Mouse (Mus musculus): ENCODE measurements around the gene Slc4a1ap.
A peak's percentile ranks its signal among the peaks of the same experiment; 100 is the strongest.
"Not testable (repeated sequence)": the region's sequence is repeated elsewhere in the genome, so short reads cannot be mapped to it uniquely, and the experiment has no call there.

Gene Slc4a1ap

DNA sequence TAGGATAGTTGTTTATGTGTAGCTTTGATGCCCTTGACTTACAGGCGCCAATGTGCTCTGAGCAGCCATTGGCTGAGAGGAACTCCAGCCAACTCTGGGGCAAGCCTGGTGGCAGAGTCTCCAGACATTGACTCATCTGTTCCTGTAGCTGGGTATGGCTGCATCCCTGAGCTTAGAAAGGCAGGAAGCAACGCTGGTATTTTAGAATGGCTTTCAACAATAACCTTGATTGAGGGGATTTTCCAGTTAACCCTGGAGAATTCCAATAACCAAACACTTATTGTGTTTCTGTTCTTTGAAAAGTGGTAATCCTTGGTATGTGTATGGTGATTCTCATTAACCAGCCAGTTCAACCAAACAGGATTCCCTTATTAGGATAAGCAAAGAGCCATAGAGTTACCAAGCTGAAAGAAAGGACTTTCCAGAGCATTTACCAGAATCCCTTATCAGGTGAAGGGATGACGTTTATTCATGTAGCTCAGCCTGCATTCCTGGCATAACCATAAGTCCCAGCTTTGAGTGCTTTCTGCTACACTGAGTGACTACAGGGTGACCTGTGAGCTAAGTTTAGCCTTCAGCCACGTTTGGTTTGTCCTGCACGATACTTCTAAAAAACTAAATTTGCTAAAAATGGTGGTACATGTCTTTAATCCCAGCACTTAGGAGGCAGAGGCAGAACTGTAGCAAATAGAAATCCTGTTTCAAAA, 41.3 kb downstream of the Slc4a1ap start:
- no peak for DNase-seq (ENCODE audit: low read depth)

DNA sequence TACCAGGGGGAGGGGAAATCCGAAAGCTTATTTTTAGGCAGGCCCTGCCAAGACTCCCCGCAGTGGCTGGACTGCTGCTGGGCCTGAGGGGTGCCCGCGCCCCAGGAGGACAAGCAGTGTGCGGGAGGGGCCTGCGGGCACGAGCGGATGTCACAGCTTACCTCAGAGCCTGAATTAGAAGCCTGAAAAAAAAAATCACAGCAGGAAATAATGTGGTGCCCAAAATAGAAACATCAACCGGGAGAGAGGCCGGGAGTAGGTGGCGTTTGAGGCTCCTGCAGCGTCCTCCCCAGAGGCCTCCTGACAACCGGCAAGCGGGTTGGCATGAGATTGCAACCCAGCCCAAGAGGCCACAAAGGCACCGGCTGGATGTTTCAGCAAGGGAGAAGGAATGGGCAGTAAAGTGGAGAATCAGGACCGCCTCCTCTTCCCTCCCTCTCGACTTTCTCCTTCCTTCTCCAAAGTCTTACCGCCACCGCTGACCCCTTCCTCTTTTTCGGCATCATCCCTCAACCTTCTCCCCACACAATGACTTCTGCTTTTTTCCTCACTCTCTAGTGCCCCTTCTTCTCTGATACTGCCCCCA, 44.3 kb downstream of the Slc4a1ap start:
- DNase-seq (ENCODE audit: low read depth): peak; percentile 41

- no peak for DNase-seq (ENCODE audit: low read depth)
Observed at GRCm38 (mm10) chr5:31573722-31574121, 46.9 kb downstream of the Slc4a1ap start.

- DNase-seq (ENCODE audit: low read depth): peak; percentile 75
Observed at GRCm38 (mm10) chr5:31576539-31576975, 49.8 kb downstream of the Slc4a1ap start.

DNA sequence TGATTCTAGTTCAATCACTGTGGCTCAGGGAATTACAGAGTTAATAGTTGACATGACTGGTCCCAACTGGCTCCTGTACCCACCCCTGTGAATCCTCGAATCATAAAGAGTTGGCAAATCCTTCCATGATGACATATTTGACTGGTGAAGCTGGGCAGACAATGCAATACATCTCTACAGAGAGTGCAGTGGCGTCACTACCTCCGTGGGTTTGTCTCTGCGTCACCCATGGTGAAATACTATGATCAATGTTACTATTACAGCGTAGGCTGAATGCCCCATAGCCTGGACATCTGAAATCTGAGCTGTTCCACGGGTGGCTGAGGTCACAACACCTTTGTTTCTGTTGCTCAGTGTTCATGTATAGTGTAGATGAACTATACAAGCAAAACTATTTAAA, 54.5 kb downstream of the Slc4a1ap start:
- DNase-seq (ENCODE audit: low read depth): no peak

DNA sequence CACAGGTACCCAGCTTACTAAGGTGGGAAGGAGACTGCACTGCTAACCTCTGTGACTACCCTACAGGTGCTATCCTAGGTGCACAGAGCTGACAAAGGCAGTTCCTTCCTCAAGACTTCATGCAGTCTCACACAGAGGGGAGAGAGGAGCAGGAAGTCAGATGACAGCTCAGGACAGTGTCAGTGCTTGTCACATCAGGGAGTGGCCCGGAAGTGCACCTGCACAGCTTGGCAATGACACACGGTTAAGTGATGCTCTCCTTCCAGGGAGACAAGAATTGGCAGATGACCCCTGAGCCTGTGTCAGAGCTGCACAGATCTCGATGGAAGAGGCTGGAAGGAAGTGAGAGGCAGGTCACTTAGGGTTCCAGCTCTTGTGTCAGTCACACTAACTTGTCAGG, 55.1 kb downstream of the Slc4a1ap start:
- peak; percentile 59 for DNase-seq (ENCODE audit: low read depth)

DNA sequence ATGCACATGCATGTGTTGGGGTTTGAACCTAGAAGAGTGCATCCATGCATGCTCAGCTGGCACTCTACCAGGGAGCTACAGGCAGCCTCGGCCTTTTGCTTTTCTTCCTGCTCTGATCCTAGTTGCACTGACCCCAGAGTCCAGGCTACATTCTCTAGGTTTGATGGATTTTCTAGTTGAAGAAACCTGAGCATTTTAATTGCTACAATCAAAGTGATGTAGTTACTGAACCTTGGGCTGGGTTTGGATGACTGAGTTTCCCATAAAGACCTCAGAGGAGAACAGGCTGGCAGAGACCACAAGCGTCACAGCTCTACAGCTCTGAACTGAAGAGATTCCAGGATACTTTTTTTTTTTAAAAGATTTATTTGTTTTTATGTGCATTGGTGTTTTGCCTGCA, 56.5 kb downstream of the Slc4a1ap start:
- DNase-seq (ENCODE audit: low read depth): no peak

DNA sequence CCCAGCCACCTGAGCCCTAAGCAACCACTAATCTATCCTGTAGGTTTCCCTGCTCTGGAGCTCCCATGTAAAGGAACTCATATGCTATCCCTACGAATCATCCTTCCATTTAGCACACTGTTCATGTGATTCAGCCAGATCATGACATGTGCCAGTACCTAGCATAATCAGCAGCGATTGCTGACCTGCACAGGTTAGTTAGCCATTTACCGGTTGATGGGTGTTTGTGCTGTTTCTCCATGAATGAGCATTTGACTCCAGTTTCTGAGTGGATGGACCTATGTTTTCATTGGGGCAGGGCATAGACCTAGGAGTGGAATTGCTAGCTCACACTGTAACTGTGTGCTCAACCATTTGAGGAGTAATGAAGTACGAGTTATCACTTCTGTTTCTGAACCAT, 58.7 kb downstream of the Slc4a1ap start:
- no peak for DNase-seq (ENCODE audit: low read depth)

DNA sequence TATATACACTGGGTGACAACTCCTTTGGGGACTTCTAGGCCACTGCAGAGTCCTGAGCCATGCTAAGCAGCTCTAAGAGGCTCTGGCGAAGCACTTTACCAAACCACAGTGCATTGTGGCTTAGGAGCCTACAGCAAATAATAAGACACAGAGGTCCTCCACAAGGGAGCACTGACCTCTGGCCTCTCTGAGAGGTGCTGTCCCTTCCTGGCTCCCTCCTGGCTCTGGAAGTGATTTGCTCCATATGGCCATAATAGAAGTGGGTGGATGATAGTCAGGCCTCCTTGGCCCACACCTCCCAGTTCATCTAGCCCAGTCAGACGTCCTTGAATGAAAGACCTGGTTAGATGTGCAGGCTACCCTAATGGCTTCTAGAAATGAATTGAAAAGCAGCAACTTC, 61.2 kb downstream of the Slc4a1ap start:
- DNase-seq (ENCODE audit: low read depth): no peak

DNA sequence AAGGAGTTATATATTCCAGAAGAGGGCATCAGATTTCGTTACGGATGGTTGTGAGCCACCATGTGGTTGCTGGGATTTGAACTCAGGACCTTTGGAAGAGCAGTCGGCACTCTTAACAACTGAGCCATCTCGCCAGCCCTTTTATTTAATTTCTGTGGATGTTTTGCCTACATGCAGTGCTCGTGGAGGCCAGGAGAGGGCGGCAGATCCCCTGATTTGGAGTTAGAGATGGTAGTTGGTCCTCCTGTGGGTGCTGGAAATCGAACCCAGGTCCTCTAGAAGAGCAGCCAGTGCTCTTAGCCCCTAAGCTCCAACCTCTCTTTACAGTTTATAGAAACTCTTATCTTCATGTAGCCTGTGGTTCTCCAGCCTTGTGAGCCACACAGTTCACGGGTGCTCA, 61.9 kb downstream of the Slc4a1ap start:
- not testable (repeated sequence) for DNase-seq (ENCODE audit: low read depth)

DNA sequence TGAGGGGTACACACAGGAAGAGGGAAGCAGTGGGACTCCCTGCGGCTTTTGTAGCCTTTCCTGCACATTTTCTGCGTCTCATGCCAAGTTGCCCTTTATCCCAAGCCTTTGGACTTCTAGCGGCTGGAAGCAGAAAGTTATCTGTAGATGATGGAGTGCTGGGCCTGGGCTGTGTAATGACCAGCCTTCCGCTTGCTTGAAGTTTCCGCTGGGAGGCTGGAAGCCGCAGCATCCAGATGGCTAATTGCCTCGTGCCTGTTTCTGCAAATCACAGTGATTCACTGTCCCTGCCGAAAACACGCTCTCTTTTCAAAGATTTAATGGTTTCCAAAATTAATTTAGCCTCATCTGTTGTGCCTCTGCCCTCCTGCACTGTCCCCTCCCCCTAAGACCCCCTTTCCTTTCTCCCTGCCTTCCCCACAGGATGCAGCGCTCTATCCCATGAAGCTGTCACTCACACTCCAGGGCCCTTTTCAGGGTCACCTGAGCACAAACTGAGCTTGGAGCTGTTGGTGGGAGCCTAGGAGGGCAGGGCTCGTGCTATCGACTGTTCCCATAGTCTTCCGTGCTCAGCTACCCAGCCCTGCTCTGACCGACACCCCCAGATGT, 63.0 kb downstream of the Slc4a1ap start:
- no peak for DNase-seq (ENCODE audit: low read depth)

GRCm38 (mm10) chr5:31591122-31591521, 64.3 kb downstream of the Slc4a1ap start:
- DNase-seq (ENCODE audit: low read depth): no peak

DNA sequence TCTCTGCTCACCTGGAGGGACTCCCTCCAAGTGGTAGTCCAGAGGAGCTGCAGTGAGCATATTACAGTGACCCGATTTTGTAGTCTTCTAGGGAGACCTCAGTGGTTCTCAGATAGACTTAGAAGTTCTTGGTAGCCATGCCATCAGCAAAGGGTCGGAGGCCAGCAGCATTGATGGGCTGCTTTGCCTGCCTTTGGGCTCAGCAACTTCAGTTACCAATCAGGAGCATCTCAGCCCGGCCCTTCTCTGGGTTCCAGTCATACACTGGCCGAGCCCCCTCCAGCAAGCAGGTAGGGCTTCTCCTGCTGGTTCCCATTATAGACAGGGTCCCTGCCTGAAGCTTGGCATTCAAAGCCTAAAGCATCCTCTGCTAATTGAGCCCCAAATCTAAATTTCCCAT, 69.1 kb downstream of the Slc4a1ap start:
- DNase-seq (ENCODE audit: low read depth): no peak

- peak; percentile 88 for DNase-seq (ENCODE audit: low read depth)
Observed at GRCm38 (mm10) chr5:31596481-31597429, 70.0 kb downstream of the Slc4a1ap start, which contains the start of gene Mrpl33. Gene Mrpl33 (plus strand): TSS chr5:31596935.

- DNase-seq (ENCODE audit: low read depth): no peak
Observed at GRCm38 (mm10) chr5:31597430-31597944, 70.7 kb downstream of the Slc4a1ap start.

GRCm38 (mm10) chr5:31598121-31598520, 71.3 kb downstream of the Slc4a1ap start:
- DNase-seq (ENCODE audit: low read depth): no peak

GRCm38 (mm10) chr5:31598579-31598978, 71.8 kb downstream of the Slc4a1ap start:
- peak; percentile 78 for DNase-seq (ENCODE audit: low read depth)

DNA sequence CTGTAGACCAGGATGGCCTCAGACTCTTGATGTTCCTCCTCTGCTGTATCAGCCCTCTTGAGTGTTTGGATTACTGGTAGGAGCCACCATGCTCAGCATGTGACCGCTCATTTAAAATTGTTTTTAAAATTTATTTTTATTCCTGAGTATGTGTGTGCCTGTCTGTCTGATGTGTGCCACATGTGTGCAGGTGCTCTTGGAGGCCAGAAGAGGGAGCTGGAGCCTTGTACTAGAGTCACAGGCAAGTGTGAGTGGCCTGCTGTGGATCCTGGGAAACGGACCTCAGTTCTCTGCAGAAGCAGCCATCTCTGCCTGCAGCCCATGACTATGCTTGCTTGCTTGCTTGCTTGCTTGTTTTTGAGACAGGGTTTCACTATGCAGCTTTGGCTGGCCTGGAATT, 72.4 kb downstream of the Slc4a1ap start:
- DNase-seq (ENCODE audit: low read depth): peak; percentile 50

DNA sequence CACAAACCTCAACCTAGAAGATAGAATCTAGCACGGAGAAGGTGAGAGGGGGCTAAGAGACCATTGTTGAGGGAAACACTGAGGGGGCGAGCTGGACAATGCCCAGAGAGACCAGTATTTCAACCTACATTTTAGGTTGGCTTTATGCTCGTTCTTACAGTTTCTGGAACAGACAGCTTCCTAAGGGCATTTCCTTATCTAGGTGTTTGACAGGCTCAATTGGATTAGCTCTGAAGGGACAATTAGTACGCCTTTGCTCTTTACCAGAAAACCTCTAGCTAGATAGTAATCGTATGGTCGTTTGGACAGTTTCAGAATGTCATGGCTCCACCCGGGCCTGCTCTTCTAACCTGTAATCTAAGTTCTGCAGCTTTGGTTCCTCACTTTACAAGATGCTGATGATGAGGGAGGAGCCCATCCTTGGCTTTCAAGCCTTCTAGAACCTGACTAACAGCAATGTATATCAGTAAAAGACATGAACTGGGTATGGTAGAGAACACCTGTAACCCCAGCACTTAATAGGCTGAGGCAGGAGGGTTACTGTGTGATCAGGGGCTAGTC, 74.4 kb downstream of the Slc4a1ap start:
- no peak for DNase-seq (ENCODE audit: low read depth)

GRCm38 (mm10) chr5:31602377-31602776, 75.6 kb downstream of the Slc4a1ap start:
- peak; percentile 75 for DNase-seq (ENCODE audit: low read depth)

- no peak for DNase-seq (ENCODE audit: low read depth)
Observed at GRCm38 (mm10) chr5:31603766-31604165, 77.0 kb downstream of the Slc4a1ap start.

GRCm38 (mm10) chr5:31606151-31606550, 79.4 kb downstream of the Slc4a1ap start:
- DNase-seq (ENCODE audit: low read depth): no peak
